Mouse (Mus musculus): Measurements from ENCODE around the gene Foxq1.

Gene Foxq1

GRCm38 (mm10) chr13:31572806-31573508 is 17.0 kb downstream of the Foxq1 start:
- DNase-seq: no peak

GRCm38 (mm10) chr13:31574627-31575026 is 18.7 kb downstream of the Foxq1 start:
- DNase-seq: no peak

- no peak for DNase-seq
Measured at GRCm38 (mm10) chr13:31576696-31577095, 20.8 kb downstream of the Foxq1 start.

GRCm38 (mm10) chr13:31577576-31577975 is 21.6 kb downstream of the Foxq1 start:
- no peak for DNase-seq

- no peak for DNase-seq
Measured at GRCm38 (mm10) chr13:31578389-31578788, 22.5 kb downstream of the Foxq1 start.

- DNase-seq: peak; percentile 1 to 4
Measured at GRCm38 (mm10) chr13:31579866-31580265, 23.9 kb downstream of the Foxq1 start.

- DNase-seq: no peak
Measured at GRCm38 (mm10) chr13:31587341-31587740, 31.4 kb downstream of the Foxq1 start.

- DNase-seq: no peak
Measured at GRCm38 (mm10) chr13:31599576-31599975, 43.6 kb downstream of the Foxq1 start.

GRCm38 (mm10) chr13:31603964-31604363 is 48.0 kb downstream of the Foxq1 start:
- no peak for DNase-seq
